Mouse (Mus musculus) gastrocnemius, postnatal 36 days (tissue): ENCODE measurements around the gene Yrdc. TPM values are rescaled to one million over a fixed set of nuclear protein-coding genes. Genes with fewer than 3 reads are reported as not detected.

Source experiments
- DNase-seq, 2 experiments: peaks; one replicate each; pipeline ENCODE4 v3.0.0; 2022
- intact Hi-C: fragments of 180-260 bp; cut with DNase I; formaldehyde crosslinking; loops from one replicate; pipeline ENCODE4 v1.15.1; 2025
- total RNA-seq, 2 experiments: library from RNA; stranded (reverse); gene quantifications; 2 replicates each; pipeline ENCODE4 v1.2.3; 2021

Gene Yrdc
- total RNA-seq, 2 experiments from 2014 or later, result 6.1 to 9.4 TPM

DNA sequence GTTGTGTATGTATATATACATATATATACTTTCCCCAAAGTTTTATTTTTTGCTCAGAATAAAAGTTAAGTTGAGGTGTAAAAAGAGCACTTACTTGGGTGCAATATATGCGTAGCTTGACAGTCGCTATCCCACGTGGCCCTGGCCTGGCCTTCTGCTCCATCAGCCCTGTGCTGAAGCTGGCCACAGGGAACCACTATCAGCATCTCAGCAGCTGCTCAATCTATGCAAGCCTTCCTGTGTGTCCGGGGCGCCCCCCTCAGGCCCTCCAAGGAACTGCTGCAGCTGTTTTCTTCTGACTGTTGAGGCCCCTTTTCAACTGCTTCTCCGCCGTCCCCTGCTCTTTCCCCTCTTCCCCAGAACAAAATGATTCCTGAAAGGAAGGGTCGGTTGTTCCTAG lies 2.9 kb upstream of the Yrdc start:
- peak; percentile 67 to 82 for DNase-seq
- intact Hi-C loops, result loop anchor here (5.0 kb wide), 1 partner anchor 130 kb away; no protein-coding TSS in a partner anchor

GRCm38 (mm10) chr4:124849631-124850260 lies 733 bp upstream of the Yrdc start:
- DNase-seq, result peak; percentile 24 to 27

GRCm38 (mm10) chr4:124850933-124851658 lies 617 bp downstream of the Yrdc start, which contains the start of gene 1110065P20Rik:
TSS of gene 1110065P20Rik (minus strand) at chr4:124851196.
- intact Hi-C loops, result loop anchor here (10.0 kb wide), 1 partner anchor 214 kb away; the partner anchor contains the start of genes Dnali1 and Snip1
- DNase-seq, result peak; percentile 47 to 64

More at GRCm38 (mm10) chr4:124849631-124850260, 733 bp upstream of the Yrdc start:
- intact Hi-C loops, result loop anchor here (5.0 to 10.0 kb wide), 2 partner anchors 132 to 215 kb away; partner anchors contain the start of genes Dnali1 and Snip1

DNA sequence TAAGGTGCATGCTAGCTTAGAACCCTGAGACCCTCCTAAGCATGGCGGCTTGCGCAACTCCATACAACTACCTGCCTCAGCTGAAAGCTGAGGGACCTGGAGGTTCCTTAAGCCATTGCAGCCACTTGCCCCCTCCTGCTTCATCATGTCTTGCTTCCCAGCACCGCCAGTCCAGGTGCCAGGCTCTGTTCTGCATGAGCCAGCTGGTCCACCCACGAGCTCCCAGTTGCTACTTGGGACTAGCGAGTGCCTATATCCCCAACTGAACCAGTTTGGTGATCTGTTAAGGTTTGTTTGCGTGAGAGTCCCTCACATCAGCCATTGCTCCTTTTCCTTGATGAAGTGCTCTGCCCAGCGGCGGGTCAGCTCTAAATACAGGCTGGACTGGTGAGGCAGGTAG lies 5.8 kb downstream of the Yrdc start:
- intact Hi-C loops, result loop anchor here (10.0 kb wide), 1 partner anchor 209 kb away; the partner anchor contains the start of genes Dnali1 and Snip1

DNA sequence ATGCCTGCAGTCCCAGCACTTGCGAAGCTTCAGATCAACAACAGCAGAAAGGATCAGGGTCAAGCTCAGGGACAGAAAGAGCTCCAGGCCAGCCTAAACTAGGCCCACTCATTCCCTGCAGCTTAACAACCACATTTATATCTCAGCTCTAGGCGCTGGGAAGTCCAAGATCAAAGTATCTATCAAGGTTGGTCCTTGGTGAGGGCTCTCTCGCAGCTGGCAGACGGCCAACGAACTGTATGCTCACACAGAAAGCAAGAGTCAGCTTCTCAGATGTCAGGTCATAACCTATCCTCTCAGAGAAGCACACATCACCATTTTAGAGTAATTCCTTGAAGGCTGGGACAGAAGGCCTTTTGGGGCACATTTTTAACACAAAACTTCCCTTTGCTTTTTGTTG lies 7.9 kb downstream of the Yrdc start:
- intact Hi-C loops, result loop anchor here (10.0 kb wide), 1 partner anchor 206 kb away; the partner anchor contains the start of genes Dnali1 and Snip1
- no peak for DNase-seq

More for the DNA sequence above, 5.8 kb downstream of the Yrdc start:
- DNase-seq, result no peak

- DNase-seq, result peak; percentile 27 to 41
Measured at GRCm38 (mm10) chr4:124860446-124860845, 10.0 kb downstream of the Yrdc start.

DNA sequence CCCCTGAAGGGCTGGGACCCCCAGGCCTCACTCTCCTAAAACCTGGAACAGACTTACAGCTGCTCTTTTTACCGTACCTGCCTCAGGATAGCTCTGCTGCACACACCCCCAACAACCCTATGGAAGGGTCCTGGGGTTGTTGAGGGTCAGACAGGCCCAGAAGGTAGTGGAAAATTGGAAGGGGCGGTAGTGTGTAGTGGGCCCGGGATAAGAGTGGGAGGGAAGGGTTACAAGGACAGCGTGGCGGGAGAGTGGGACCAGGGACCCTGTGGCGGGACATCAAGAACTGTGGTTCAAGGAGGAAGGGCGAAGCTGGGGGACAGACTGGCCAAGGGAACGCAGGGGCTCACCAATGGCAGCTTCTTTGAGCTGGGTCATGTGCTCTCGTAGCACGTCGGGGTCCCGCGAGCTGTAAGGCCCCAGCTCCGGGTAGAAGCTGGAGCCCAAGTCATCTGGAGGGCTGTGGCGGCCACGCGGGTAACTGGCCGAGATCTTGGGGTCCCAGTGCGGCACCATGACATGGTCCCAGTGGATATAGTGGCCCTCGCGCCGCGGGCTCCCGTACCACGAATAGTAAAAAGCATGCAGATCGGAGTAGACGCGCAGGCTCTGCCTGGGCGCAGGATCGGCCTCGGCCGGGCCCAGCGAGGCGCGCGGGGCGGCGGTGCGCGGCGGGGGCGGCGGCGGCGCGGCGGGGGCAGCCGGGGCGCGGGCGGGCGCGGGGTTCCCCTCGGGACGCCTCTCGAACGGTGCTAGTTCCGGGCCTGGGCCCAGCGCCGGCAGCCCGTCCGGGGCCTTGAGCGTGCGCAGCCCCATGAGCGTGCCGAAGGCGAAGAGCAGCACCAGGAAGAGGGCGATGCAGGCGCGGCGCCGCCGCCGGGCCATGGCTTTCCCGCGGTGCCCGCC lies 11.1 kb downstream of the Yrdc start, which contains the start of gene Maneal:
TSS of gene Maneal (minus strand) at position 889 of the 906 bp plus-strand sequence.
- DNase-seq, result no peak
- intact Hi-C loops, result no loop called here

More at GRCm38 (mm10) chr4:124860446-124860845, 10.0 kb downstream of the Yrdc start:
- intact Hi-C loops, result no loop called here

GRCm38 (mm10) chr4:124872719-124873118 lies 22.2 kb downstream of the Yrdc start:
- intact Hi-C loops, result no loop called here
- no peak for DNase-seq

DNA sequence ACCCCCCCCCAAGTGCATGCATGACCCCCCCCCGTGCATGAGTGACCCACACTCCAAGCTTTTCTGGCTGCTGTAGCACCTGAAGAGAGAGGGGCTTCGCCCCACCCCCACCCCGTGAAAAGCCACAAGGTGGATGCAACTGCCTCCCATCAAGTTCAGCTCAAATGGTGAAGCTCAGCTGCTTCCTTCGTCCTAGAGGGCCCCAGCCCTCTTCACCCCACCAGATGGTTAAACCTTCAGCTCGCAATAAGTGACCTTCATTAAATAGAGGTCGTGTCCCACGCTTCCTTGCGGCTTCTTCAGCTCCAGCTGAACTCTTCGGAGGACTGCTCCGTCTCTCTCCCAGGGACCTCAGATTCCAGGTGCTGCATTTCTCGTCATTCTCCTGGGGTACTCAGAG lies 30.1 kb downstream of the Yrdc start, which contains the start of gene Epha10:
TSS of gene Epha10 (plus strand) at position 301 of the 400 bp plus-strand sequence.
- intact Hi-C loops, result no loop called here

DNA sequence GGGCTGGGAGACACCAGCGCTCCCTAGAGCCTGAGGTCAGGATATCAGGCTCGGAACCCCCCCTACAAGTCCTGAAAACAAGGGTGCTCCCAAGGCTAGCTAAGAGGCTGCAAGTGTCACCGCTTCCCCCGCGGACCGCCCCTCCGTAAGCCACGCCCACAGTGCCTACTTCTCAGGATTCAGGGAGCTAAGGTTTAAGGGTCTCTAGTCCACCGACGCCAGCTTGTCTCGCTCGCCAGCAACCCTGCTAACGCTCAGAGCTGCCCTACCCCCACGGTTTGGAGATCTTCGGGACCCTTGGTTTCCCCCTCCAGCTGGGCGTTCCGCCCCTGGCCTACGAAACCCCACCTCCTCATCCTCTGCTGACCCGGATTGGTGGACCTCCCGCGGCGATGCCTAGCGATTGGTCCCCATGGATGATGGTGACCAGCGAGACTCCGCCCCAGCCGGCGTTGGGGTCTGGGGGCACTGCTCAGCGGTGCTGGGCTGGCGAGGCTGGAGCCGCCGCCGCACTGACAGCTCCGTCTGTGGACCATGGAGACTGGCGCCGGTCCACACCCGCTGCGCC lies 30.9 kb downstream of the Yrdc start:
- no peak for DNase-seq
- intact Hi-C loops, result no loop called here

More for the DNA sequence above, 30.1 kb downstream of the Yrdc start, which contains the start of gene Epha10:
- no peak for DNase-seq

DNA sequence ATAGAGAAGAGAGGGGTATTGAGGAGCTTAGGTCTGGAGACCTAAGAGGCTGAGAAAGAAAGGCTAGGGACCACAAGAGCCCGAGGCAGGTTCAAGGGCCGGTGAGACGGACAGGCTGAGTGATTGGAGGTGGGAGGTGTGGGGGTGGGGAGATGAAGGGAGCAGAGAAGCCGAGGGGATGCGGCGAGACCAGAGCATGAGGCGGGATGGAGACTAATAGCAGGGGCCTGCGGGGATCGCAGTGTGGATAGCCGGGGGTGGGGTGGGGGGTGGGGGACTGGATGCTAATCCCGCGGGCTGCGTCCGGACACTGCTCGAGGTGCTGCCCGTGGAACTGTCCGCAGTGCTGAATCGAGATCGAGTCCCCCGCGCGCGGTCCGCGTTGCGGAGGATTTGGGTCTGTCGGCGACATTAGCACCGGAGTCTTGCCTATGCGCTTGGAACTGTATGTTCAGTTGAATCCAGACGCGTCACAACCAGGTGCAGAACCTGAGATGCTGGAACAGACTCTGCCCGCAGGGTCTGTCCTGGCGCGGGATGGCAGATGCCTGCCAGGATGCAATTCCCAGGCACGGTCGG lies 31.8 kb downstream of the Yrdc start:
- intact Hi-C loops, result no loop called here
- DNase-seq, result no peak

DNA sequence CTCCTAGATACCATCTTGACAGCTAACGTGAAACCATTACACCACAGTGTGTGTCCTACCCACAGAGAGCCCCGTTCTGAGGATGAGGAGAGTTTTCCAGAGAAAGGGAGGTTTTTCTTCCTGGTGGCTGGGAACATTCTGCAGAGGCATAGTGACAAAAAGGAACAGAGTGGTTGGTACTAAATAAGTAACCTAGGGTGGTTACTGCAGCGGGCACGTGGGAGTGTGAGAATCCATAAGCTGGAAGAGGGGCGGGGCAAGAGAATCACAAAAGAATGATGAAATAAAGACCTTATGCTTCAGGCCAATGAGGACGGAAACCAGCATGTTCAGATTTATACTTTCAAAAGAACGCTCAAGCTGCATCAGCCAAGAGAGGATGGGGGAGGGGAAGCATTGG lies 38.2 kb downstream of the Yrdc start:
- intact Hi-C loops, result no loop called here

DNA sequence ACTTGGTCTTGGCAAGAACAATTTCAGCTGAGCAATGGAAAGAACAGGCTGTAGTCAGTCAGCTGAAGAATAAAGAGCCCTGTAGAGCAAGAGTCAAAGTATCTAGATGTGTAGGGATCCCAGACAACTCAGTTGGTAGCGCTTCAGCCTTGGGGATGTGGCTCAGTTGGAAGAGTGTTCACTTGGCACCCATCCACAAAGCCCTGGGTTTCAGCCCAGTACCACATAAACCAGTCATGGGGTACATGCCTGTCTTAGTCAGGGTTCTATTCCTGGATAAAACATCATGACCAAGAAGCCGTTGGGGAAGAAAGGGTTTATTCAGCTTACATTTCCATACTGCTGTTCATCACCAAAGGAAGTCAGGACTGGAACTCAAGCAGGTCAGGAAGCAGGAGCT lies 39.5 kb downstream of the Yrdc start:
- intact Hi-C loops, result no loop called here
- no peak for DNase-seq

More for the DNA sequence above, 38.2 kb downstream of the Yrdc start:
- DNase-seq, result no peak

DNA sequence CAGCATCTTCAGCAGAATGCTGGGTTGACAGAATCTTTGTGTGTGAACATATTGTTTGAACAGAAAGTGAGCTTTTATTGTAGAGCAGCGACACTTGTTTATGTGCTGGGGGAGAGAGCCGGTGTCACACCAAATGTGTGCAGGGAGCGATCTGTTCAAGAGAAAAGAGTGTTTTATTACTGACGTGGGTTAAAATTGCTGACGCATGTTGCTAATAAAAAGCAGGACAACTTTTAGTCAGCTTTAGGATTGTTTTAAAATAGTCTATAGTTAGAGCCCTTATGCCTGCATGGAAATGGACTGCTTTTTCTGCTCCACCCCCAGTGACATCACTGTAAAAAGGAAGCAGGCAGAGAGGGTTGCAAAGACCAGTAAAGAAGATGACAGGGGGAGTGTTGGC lies 40.4 kb downstream of the Yrdc start:
- DNase-seq, result no peak
- intact Hi-C loops, result no loop called here

DNA sequence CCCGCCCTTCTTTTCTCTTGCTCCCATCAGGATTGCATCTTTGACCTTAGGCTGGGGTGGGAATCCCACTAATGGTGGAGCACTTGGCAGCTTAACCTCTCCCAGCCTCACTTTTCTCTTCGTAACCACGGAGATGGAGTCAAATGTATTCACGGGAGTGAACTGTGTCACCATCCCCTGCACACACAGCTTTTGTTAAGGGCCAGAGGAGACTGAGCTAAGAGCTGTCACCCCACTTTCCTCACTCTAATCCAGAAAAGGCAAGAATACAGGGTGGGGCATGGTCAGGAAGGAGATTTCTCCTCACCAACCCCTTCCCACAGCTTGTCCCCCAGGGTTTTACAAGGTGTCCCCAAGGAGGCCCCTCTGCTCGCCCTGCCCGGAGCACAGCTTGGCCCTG lies 43.3 kb downstream of the Yrdc start:
- no peak for DNase-seq
- intact Hi-C loops, result no loop called here

GRCm38 (mm10) chr4:124894508-124895428 lies 44.3 kb downstream of the Yrdc start:
- DNase-seq, result no peak
- intact Hi-C loops, result no loop called here

DNA sequence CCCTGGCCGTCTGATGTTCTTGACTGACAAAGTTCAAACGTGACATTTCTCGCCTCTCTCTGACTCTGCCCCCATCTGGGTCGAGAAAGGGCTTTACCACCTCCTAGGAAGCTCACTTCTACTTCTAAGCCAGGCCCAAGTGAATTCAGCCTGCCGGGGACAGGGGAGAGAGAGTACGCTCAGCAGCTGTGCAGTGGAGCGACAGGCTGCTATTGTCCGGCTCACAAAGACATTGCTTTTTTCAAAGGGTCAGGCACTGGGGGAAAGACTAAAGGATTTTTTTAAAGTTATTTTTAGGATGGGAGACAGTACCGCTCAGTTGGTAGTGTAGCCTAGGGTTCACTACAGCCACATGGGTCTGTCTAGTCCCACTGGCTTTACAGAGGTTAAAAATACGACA lies 47.9 kb downstream of the Yrdc start:
- no peak for DNase-seq
- intact Hi-C loops, result no loop called here

DNA sequence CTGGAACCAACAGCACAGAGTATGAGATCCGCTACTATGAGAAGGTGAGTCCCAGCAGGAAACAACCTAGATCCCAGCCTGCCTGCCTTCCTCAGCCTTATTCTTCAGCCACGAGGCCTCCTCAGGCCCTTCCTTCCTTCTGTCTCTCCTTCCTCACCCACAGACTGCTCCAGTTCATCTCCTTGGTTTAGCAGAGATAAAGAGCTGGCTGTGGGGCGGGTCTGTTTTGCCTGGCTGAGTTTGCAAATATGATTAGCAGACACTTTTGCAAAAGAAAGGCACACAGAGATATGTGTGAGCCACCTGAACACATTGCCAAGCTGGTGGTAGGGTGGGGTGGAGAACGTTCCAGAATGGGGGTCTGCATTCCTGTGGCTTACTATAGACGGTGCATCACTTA lies 49.4 kb downstream of the Yrdc start:
- DNase-seq, result no peak
- intact Hi-C loops, result no loop called here
